Mouse (Mus musculus): ENCODE measurements around the gene Mctp2.
A peak's percentile ranks its signal among the peaks of the same experiment; 100 is the strongest.
"Not testable (repeated sequence)": the region's sequence is repeated elsewhere in the genome, so short reads cannot be mapped to it uniquely, and the experiment has no call there.

Gene Mctp2

GRCm38 (mm10) chr7:72269994-72270393 lies 36.4 kb downstream of the Mctp2 start:
- no peak for DNase-seq

- DNase-seq, result no peak
Observed at GRCm38 (mm10) chr7:72260766-72261655, 45.4 kb downstream of the Mctp2 start.

- DNase-seq, result no peak
Observed at GRCm38 (mm10) chr7:72259045-72259444, 47.4 kb downstream of the Mctp2 start.

DNA sequence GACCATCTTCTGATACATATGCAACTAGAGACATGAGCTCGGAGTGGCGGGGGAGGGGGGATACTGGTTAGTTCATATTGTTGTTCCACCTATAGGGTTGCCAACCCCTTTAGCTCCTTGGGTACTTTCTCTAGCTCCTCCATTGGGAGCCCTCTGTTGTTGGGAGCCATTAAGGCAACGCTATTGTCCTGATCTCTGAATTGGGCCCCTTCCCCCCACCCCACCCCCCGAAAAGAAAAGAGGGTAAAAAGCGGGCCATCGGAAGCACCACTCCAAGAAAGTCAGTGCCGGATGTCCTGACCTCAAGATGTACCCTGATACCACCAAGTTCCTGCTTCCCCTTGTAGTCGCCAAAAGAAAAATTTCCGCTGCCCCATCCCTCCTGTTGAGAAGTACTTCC lies 56.1 kb downstream of the Mctp2 start:
- not testable (repeated sequence) for DNase-seq

DNA sequence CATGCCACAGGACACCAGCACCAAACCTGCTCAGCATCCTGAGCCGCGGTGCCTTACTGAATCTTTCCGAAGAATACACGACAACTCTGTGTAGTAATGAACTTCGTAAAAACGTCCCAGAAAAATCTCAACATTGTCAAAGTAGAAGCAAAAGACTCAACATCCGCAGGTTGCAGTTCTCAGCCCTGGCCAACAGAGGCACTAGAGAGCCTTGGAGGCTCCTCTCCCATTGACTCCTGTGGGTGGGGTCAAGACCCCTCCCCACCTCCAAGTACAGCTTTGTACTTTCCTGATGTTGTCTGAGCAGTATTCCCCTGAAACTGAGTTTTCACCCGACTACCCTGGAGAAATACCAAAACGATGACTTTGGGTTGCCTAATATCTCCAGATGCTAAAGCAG lies 65.1 kb downstream of the Mctp2 start:
- no peak for DNase-seq

DNA sequence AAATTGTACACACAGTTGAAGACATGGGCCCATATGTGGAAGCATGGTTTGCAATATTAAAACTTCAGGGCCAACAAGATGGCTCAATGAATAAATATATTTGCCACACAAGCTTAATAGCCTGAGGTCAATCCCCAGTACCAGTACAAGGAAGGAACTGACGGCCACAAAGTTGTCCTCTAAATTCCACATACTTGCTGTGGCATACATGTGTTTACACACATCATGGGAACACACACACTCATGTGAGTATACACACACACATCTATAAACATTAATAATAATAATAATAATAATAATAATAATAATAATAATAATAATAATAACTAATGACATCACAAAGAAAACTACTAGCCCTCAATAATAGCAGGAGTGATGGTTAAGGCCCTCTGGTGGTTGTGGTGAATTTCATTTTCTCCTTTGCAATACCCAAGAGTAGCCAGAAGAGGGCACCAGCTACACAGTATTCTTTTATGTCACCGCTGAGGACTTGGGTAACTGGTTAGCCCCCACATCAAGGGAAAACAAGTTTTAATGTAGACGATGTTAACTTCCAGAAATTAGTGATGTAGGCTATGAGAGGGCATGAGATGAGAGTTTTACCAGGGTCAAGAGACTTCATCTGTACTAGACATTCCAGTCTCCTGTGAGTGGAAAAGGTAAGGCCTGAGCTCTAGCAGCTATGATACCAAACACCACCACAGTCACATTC lies 66.5 kb downstream of the Mctp2 start:
- peak; percentile 62 for DNase-seq

GRCm38 (mm10) chr7:72238575-72238974 lies 67.8 kb downstream of the Mctp2 start:
- DNase-seq, result peak; percentile 80

- no peak for DNase-seq
Observed at GRCm38 (mm10) chr7:72234433-72234998, 71.9 kb downstream of the Mctp2 start.

DNA sequence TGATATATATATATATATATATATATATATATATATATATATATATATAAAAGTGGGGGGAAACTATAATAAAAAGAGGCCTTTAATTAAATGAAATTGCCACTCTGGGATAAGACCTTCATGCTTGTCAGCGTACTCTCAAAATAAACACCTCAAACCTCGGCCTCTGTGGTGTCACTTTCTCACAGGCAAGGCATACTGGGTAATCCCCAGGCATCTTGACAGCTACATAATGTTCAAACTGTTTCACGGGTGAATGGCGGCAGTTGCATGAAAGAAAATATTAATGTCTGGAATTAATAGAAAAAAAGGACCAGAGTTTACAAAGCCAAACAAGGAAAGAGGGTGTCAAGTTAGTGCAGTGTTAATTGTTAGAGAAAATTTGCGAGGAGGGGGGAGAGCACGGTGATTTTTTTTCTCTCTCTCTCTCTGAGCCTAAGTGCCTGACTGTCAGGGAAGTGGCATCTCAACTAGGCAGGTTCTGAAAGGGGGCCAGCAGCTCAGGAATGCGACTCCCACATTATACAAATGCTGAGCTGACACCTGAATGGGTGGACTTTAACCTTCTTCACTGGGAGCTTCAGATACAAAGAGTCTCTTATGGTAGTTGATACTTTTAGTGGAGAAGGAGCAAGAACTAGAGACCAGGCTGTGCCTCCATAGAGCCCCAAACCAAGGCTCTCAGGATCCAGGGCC lies 75.1 kb downstream of the Mctp2 start:
- no peak for DNase-seq

- no peak for DNase-seq
Observed at GRCm38 (mm10) chr7:72229925-72230324, 76.5 kb downstream of the Mctp2 start.

GRCm38 (mm10) chr7:72223558-72223957 lies 82.8 kb downstream of the Mctp2 start:
- DNase-seq, result no peak

DNA sequence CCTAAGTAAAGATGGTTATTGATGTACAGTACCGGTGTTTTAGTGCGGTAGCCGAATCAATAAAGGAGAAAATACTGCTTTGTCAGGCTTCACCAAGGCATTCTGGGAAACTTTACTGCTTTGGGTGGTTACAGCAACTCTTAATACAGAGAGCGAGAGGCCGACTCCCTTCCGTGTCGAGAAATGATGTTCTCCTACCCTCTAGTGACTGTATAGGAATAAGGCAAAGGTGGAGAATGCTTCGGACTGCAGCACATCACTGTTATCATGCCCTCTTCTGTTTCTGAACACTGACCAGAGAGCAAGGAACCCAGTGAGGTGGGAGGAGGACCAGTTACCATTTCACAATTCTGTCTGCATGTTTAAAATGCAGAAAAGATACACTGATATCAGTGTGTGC lies 83.9 kb downstream of the Mctp2 start:
- DNase-seq, result no peak

- DNase-seq, result no peak
Observed at GRCm38 (mm10) chr7:72218048-72218447, 88.4 kb downstream of the Mctp2 start.

DNA sequence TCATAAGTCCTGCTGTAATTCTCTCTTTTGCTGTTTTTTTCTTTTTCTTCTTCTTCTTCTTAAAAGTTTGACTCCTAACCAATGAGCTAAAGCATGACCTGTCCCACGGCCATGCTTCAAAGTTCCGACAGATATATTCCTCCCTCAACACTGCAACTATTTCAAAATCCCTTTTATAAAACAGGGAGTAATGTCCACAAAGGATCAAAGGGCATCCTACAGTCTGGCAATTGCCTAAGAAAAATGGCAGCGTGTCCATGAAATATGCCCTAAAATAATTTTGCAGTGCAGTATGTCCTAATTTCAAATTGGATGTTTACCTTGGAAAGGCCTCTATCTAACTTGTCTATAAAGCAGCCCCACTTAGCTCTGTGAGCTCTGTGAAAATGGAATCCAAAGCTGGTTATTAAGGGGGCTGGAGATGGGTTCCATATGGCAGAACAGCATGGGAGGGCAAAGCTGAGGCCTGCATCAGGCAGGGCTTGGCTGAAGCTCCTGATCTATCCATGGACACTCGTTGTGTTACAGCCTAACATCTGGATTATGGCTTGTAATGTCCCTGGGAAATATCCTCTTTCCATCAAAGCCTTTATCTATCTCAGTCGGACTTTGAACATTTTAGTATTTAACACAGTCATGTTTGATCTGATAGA lies 90.7 kb downstream of the Mctp2 start:
- DNase-seq, result peak; percentile 26

GRCm38 (mm10) chr7:72210201-72210600 lies 96.2 kb downstream of the Mctp2 start:
- DNase-seq, result peak; percentile 46

GRCm38 (mm10) chr7:72209296-72209695 lies 97.1 kb downstream of the Mctp2 start:
- DNase-seq, result peak; percentile 54

GRCm38 (mm10) chr7:72206841-72207240 lies 99.6 kb downstream of the Mctp2 start:
- DNase-seq, result peak; percentile 19

GRCm38 (mm10) chr7:72195709-72196108 lies 110.7 kb downstream of the Mctp2 start:
- no peak for DNase-seq

DNA sequence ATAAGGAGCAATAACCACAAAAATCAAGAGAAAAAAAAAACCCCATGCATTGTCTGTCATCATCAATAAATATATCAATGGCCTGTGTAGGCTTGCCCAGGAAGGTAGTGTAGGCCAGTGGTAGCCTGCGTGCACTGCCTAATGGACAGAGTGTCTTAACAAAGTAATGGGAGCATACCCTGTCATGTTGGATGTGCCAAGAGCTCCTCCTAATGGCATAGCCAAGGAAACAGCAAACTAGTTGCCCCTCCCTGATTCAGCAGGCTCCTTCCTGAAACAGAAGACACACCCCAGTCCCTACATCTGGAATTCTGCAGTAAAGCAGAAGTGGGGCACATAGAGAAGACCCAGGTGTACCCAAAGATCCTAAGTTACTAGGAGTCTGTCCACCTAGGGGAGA lies 113.1 kb downstream of the Mctp2 start:
- peak; percentile 18 for DNase-seq

- DNase-seq, result no peak
Observed at GRCm38 (mm10) chr7:72181651-72182050, 124.8 kb downstream of the Mctp2 start.

GRCm38 (mm10) chr7:72169320-72169719 lies 137.1 kb downstream of the Mctp2 start:
- DNase-seq, result no peak
